Mouse (Mus musculus) layer of hippocampus, postnatal 25 days (tissue): ENCODE measurements around the gene Snx25. TPM values are rescaled to one million over a fixed set of nuclear protein-coding genes. Genes with fewer than 3 reads are reported as not detected.

Experiments used
- DNase-seq, 2 experiments: peaks; one replicate each; pipeline ENCODE4 v3.0.0; 2022; ENCODE audit warnings: mixed read lengths in 2 of 2, low spot score in 1 of 2; ENCODE audit errors: extremely low spot score in 1 of 2
- total RNA-seq, 2 experiments: library from RNA; stranded (reverse); gene quantifications; 2 replicates each; pipeline ENCODE4 v1.2.3; 2021

Gene Snx25
- 10 to 100 TPM; 44.1 to 45.8 TPM for total RNA-seq

- DNase-seq, result peak; percentile 77 to 80
Observed at GRCm38 (mm10) chr8:46152064-46153031, at the start of gene Snx25. Snx25 (minus strand) TSS chr8:46152159.

DNA sequence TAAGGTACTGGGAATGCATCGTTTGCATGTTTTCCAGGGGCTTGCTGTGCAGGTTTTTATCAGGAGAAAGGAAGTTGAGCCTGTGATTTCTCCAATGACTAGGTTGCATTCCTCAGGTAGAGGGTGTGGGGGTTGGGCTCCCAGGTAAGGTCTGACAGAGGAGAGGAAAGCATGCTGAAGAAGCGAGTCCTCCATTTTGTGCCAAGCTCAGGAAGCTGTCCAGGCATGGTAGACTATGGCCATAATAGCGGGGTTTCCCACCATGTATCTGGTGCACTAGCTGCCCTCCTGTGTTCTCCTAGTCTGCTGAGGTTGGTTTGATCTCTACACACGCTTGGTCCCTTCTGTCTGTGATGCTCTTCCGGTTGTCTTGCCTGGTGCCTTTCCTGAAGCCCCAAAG lies 45.7 kb upstream of the Snx25 start:
- no peak for DNase-seq

DNA sequence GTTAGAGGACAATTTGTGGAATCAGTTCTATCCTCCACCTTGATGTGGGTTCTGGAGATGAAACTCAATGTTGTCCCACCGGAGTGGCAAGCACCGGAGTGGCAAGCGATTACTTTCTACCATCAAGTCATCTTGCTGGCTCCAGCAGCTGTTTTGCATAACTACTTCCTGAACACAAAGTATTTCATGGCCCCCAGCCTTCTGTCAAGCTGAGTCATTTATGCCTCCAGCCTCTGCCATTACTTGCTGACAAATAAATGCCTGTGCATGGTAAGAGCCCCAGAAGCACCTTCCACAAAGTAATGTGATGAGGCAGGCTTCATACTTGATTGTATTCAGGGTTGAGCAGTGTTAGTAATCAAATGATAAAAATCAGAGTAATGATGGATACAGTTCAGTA lies 44.9 kb upstream of the Snx25 start:
- no peak for DNase-seq

DNA sequence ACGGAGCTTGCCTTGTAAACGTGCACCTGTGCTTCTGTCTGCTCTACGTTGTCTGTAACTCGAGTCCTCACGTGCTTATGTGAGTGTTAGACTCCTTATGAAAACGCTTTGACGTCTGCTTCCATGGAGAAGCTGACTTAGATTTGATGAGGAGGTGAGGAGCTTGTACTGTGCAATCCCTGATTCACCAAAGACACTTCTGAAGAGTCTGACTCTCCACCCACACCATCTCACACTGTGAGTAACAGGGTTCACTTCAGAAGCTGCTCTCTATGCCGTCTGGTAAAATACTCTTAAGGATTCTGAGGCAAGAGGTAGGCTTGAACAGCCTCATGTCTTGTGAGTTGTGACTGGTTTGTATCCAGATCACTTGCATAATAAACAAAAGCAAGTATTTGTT lies 41.1 kb upstream of the Snx25 start:
- no peak for DNase-seq

GRCm38 (mm10) chr8:46185361-46185760 lies 33.4 kb upstream of the Snx25 start:
- peak; percentile 47 to 79 for DNase-seq

GRCm38 (mm10) chr8:46180136-46180535 lies 28.2 kb upstream of the Snx25 start:
- no peak for DNase-seq

DNA sequence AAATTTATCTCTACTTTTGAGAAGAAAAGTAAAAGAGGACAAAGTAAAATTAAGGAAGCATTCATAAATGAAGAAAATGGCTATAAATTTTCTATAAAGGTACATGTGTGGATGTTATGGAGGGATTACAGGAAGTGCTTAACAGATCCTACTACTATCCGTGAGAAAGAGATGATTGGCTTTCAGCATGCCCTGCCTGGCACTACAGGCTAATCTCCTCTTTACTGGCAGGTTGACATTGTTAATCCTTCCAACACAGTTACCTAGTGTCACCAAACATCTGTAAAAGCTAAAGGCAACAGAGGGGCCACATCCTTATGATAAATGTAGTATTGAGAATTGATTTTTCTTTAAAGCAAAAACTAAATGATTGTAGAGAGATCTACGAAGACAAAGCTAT lies 21.7 kb upstream of the Snx25 start:
- no peak for DNase-seq

GRCm38 (mm10) chr8:46163870-46164190 lies 11.9 kb upstream of the Snx25 start:
- DNase-seq, result no peak

- DNase-seq, result peak; percentile 91 to 94
Observed at GRCm38 (mm10) chr8:46162953-46163869, 11.3 kb upstream of the Snx25 start.

DNA sequence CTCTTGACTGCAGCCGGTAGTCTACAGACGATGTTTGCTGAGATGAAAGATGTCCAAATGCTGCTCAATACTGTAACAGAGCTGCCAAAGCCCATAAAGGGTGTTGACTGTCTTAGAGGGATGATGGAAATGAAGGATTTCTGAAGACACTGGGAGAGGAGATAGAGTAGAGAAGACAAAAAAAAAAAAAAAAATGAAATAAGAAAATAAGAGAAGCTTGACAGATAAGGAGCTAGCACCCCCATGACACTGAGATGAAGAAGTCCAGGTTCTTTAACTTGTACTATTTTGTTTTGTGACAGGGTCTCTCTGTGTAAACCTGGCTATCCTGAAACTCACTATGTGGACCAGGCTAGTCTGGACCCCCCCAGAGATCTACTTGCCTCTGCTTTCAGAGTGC lies 1.1 kb upstream of the Snx25 start:
- DNase-seq, result no peak

DNA sequence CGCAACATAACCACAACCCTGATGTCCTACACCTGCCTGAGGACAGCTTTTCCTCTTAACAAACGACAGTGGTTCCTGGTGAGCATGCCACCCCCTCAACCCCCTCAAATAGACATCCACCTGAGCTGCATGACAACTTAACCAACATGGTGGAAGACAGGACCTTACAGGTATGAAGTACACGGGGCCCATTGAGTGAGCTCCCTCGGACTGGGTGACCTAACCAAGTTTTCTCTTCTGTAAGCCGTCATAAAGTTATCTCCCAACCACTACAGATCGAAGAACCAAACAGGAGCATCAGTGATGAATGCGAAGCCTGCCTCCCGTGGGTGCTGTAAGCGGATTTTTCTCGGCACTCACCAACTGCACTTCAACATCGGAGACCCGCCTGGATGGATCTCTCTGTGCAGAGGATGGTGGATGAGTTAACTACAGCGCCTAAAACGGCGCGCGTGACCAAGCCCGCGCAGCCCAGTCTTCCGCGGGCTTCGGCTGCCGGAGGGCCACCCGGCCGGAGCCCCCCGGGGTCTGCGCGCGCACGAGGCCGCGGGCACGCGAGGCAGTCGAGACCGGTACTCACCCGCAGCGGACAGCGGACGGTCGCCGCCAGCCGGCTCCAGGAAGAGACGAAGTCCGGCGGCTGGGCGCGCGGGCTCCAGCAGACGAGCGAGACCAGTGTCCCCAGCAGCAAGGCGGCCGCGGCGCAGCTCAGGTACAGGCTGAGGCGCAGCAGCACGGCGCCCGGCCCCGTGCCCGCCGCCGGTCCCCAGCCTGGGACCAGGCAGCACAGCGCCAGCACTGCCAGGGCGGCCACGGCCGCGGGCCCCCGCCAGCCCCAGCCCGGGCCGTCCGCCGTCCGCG lies 527 bp downstream of the Snx25 start, which contains the start of gene Cfap97:
Gene Cfap97 (plus strand): TSS at position 570 of the 861 bp plus-strand sequence.
- peak; percentile 26 to 47 for DNase-seq

DNA sequence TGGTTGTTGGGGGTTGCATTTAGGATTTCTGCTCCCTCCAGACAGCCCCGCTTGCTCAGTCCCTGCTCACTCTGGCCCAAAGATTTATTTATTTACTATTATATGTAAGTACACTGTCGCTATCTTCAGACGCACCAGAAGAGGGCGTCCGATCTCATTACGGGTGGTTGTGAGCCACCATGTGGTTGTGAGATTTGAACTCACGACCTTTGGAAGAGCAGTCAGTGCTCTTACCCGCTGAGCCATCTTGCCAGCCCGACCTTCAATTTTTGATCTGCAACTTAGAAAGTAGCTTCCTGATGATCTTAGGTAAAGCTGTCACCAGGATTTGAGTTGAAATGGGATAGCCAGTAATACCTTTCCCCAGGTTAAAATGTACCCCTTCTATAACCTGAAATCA lies 2.2 kb downstream of the Snx25 start:
- no peak for DNase-seq

- DNase-seq, result no peak
Observed at GRCm38 (mm10) chr8:46149306-46149705, 2.7 kb downstream of the Snx25 start.

GRCm38 (mm10) chr8:46146173-46146572 lies 5.8 kb downstream of the Snx25 start:
- DNase-seq, result no peak

GRCm38 (mm10) chr8:46143924-46144323 lies 8.0 kb downstream of the Snx25 start:
- no peak for DNase-seq

GRCm38 (mm10) chr8:46143470-46143869 lies 8.5 kb downstream of the Snx25 start:
- no peak for DNase-seq

- no peak for DNase-seq
Observed at GRCm38 (mm10) chr8:46142498-46143081, 9.4 kb downstream of the Snx25 start.

DNA sequence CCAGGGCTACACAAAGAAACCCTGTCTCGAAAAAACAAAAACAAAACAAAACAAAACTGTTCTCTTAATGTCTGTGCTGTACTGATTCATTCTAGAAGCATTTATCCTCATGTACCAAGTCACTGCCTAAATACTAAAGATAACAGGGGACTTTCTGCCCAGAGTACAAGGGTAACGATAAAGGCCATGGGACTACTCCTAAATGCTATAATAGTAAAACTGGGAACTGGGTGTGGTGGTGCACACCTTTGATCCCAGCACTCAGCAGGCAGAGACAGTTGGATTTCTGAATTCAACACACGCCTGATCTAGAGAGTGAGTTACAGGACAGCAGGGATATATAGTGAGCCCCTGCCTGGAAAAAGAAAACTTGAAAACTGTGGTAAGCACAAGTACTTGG lies 10.3 kb downstream of the Snx25 start:
- no peak for DNase-seq

GRCm38 (mm10) chr8:46140376-46141120 lies 11.4 kb downstream of the Snx25 start:
- DNase-seq, result no peak
